Mouse (Mus musculus): ENCODE measurements around the gene Cers6.

GRCm38 (mm10) chr2:69109710-69110109 is 248.5 kb downstream of the Cers6 start:
- TF ChIP-seq CTCF (IDR thresholded peaks at IDR 0.05; ENCODE audit: borderline replicate concordance, insufficient read depth, low read length), result no peak
- no peak for TF ChIP-seq POLR2A (IDR thresholded peaks at IDR 0.05; ENCODE audit: low read depth, low read length)
